Mouse (Mus musculus): ENCODE results near the gene Plb1. TPM values are rescaled to one million over a fixed set of nuclear protein-coding genes. Genes with fewer than 3 reads are reported as not detected.
A peak's percentile ranks its signal among the peaks of the same experiment; 100 is the strongest.

Gene Plb1
- total and polyA plus RNA-seq, 3 experiments: 0.51 to 2.3 (median 0.66) TPM

GRCm38 (mm10) chr5:32213746-32214145 is 18.8 kb upstream of the Plb1 start:
- TF ChIP-seq E2F4 (IDR thresholded peaks at IDR 0.05; ENCODE audit: insufficient replicate concordance, low read depth, low read length) (no peak), RAD21 (IDR thresholded peaks at IDR 0.05; ENCODE audit: low read depth, low read length) (no peak), ELF1 (IDR thresholded peaks at IDR 0.05; ENCODE audit: low read depth, low read length) (no peak), MAX (IDR thresholded peaks at IDR 0.05; ENCODE audit: low read length) (no peak), HCFC1 (IDR thresholded peaks at IDR 0.05; ENCODE audit: low read depth, low read length) (no peak), MAZ (IDR thresholded peaks at IDR 0.05; ENCODE audit: low read depth, low read length) (no peak), PAX5 (IDR thresholded peaks at IDR 0.05; ENCODE audit: low read length) (no peak)

GRCm38 (mm10) chr5:32215510-32215909 is 17.0 kb upstream of the Plb1 start:
- Histone ChIP-seq H3K36me3 (replicated peaks in 1 of 2; ENCODE audit: control insufficient read depth in 1 of 2, insufficient read depth in 1 of 2, low read length in 1 of 2) (no peaks in the 10 kb centered on the region), H3K4me2 (ENCODE audit: insufficient read depth, low read depth, poor library complexity, severe bottlenecking) (no peak overlapping the region), H3K9ac (ENCODE audit: insufficient read depth, low read depth) (no peak overlapping the region), H3K9me3 (replicated peaks; ENCODE audit: low read length) (no peaks in the 10 kb centered on the region), H3K4me3 (replicated peaks in 1 of 3; ENCODE audit: low read depth in 2 of 3, low read length in 2 of 3, poor library complexity in 1 of 3) (no peak overlapping the region), H3K4me1 (ENCODE audit: control insufficient read depth in 1 of 2, insufficient read depth in 2 of 2) (no peaks in the 10 kb centered on the region), H3K27me3 (replicated peaks) (no peaks in the 10 kb centered on the region), H3K79me2 (replicated peaks; ENCODE audit: control insufficient read depth, extremely low read depth, insufficient read depth, poor library complexity, severe bottlenecking) (no peaks in the 10 kb centered on the region), H3K27ac (ENCODE audit: insufficient read depth, low read depth) (no peak overlapping the region)
- DNase-seq (ENCODE audit: extremely low read depth): peak; percentile 71
- dilution Hi-C loops (cut with MboI; ENCODE audit: extremely low pct_ligation_motif_present, extremely low pct_unique_long_range_greater_than_20kb, low sequenced_read_pairs) (no loop called here), in situ Hi-C loops (cut with MboI; ENCODE audit: low pct_ligation_motif_present, low pct_unique_long_range_greater_than_20kb, low sequenced_read_pairs) (no loop called here)
- TF ChIP-seq CTCF (conservative IDR thresholded peaks at IDR 0.05 in 1 of 2, IDR thresholded peaks at IDR 0.05 in 1 of 2; ENCODE audit: low read depth in 2 of 2, low read length in 2 of 2) (peak; percentile 68 to 75), HCFC1 (IDR thresholded peaks at IDR 0.05; ENCODE audit: low read depth, low read length) (no peak), MYC (IDR thresholded peaks at IDR 0.05; ENCODE audit: low read depth, low read length) (peak; percentile 76; the same call in 1 of the 2 replicates), UBTF (IDR thresholded peaks at IDR 0.05; ENCODE audit: low read depth, low read length) (no peak), MAFK (IDR thresholded peaks at IDR 0.05; ENCODE audit: insufficient replicate concordance, low read length) (no peak), MAX (IDR thresholded peaks at IDR 0.05; ENCODE audit: low read length) (peak; percentile 67; the same call in 1 of the 2 replicates), RAD21 (IDR thresholded peaks at IDR 0.05; ENCODE audit: low read depth, low read length) (peak; percentile 73), SMC3 (IDR thresholded peaks at IDR 0.05; ENCODE audit: low read depth, low read length) (peak; percentile 62)

More at GRCm38 (mm10) chr5:32213746-32214145, 18.8 kb upstream of the Plb1 start:
- no peak overlapping the region for H3K4me3 ChIP-seq (replicated peaks in 1 of 3; ENCODE audit: low read depth in 2 of 3, low read length in 2 of 3, poor library complexity in 1 of 3)
- H3K36me3 ChIP-seq (replicated peaks in 1 of 2; ENCODE audit: control insufficient read depth in 1 of 2, insufficient read depth in 1 of 2, low read length in 1 of 2): no peaks in the 10 kb centered on the region
- no peak overlapping the region for H3K27ac ChIP-seq (ENCODE audit: insufficient read depth, low read depth)
- DNase-seq (ENCODE audit: extremely low read depth): no peak
- no peaks in the 10 kb centered on the region for H3K79me2 ChIP-seq (replicated peaks; ENCODE audit: control insufficient read depth, extremely low read depth, insufficient read depth, poor library complexity, severe bottlenecking)
- H3K9ac ChIP-seq (ENCODE audit: insufficient read depth, low read depth): no peak overlapping the region
- peak overlapping the region; percentile 25 for H3K4me2 ChIP-seq (ENCODE audit: insufficient read depth, low read depth, poor library complexity, severe bottlenecking)
- in situ Hi-C loops (cut with MboI; ENCODE audit: low pct_ligation_motif_present, low pct_unique_long_range_greater_than_20kb, low sequenced_read_pairs) (no loop called here), dilution Hi-C loops (cut with MboI; ENCODE audit: extremely low pct_ligation_motif_present, extremely low pct_unique_long_range_greater_than_20kb, low sequenced_read_pairs) (no loop called here)
- no peaks in the 10 kb centered on the region for H3K9me3 ChIP-seq (replicated peaks; ENCODE audit: low read length)
- H3K27me3 ChIP-seq (replicated peaks): no peaks in the 10 kb centered on the region
- H3K4me1 ChIP-seq (ENCODE audit: control insufficient read depth in 1 of 2, insufficient read depth in 2 of 2): no peaks in the 10 kb centered on the region

- dilution Hi-C loops (cut with MboI; ENCODE audit: extremely low pct_ligation_motif_present, extremely low pct_unique_long_range_greater_than_20kb, low sequenced_read_pairs): no loop called here
- Histone ChIP-seq H3K36me3 (replicated peaks in 1 of 2; ENCODE audit: control insufficient read depth in 1 of 2, insufficient read depth in 1 of 2, low read length in 1 of 2) (no peaks in the 10 kb centered on the region), H3K9ac (ENCODE audit: insufficient read depth, low read depth) (no peak overlapping the region), H3K27me3 (replicated peaks) (no peaks in the 10 kb centered on the region), H3K9me3 (replicated peaks; ENCODE audit: low read length) (no peaks in the 10 kb centered on the region), H3K27ac (ENCODE audit: insufficient read depth, low read depth) (no peak overlapping the region), H3K4me2 (ENCODE audit: insufficient read depth, low read depth, poor library complexity, severe bottlenecking) (no peak overlapping the region), H3K4me1 (ENCODE audit: control insufficient read depth in 1 of 2, insufficient read depth in 2 of 2) (no peaks in the 10 kb centered on the region), H3K4me3 (replicated peaks in 1 of 3; ENCODE audit: low read depth in 2 of 3, low read length in 2 of 3, poor library complexity in 1 of 3) (no peak overlapping the region), H3K79me2 (replicated peaks; ENCODE audit: control insufficient read depth, extremely low read depth, insufficient read depth, poor library complexity, severe bottlenecking) (no peaks in the 10 kb centered on the region)
- no peak for TF ChIP-seq MAFK (IDR thresholded peaks at IDR 0.05; ENCODE audit: insufficient replicate concordance, low read length)
- TF ChIP-seq CHD1 (IDR thresholded peaks at IDR 0.05; ENCODE audit: low read depth, low read length): no peak
- TF ChIP-seq JUND (conservative IDR thresholded peaks at IDR 0.05; ENCODE audit: low read depth, low read length): no peak
- TF ChIP-seq MAZ (IDR thresholded peaks at IDR 0.05; ENCODE audit: low read depth, low read length): no peak
- TF ChIP-seq E2F4 (IDR thresholded peaks at IDR 0.05; ENCODE audit: insufficient replicate concordance, low read depth, low read length): no peak
- no peak for TF ChIP-seq PAX5 (IDR thresholded peaks at IDR 0.05; ENCODE audit: low read length)
- TF ChIP-seq SMC3 (IDR thresholded peaks at IDR 0.05; ENCODE audit: low read depth, low read length): no peak
- no peak for TF ChIP-seq TCF12 (IDR thresholded peaks at IDR 0.05; ENCODE audit: low read depth, low read length)
- no peak for TF ChIP-seq GABPA (IDR thresholded peaks at IDR 0.05; ENCODE audit: insufficient replicate concordance, low read depth, low read length)
- no peak for TF ChIP-seq UBTF (IDR thresholded peaks at IDR 0.05; ENCODE audit: low read depth, low read length)
- TF ChIP-seq SIN3A (IDR thresholded peaks at IDR 0.05; ENCODE audit: low read length): no peak
- TF ChIP-seq BHLHE40 (IDR thresholded peaks at IDR 0.05; ENCODE audit: low read depth, low read length): no peak
- TF ChIP-seq NELFE (IDR thresholded peaks at IDR 0.05; ENCODE audit: low read depth, low read length): no peak
- TF ChIP-seq JUN (IDR thresholded peaks at IDR 0.05; ENCODE audit: insufficient read depth, low read depth, low read length): no peak
- no peak for TF ChIP-seq MEF2A (IDR thresholded peaks at IDR 0.05; ENCODE audit: borderline replicate concordance, low read depth, low read length)
- TF ChIP-seq TBP (conservative IDR thresholded peaks at IDR 0.05; ENCODE audit: low read depth, low read length): no peak
- TF ChIP-seq RAD21 (IDR thresholded peaks at IDR 0.05; ENCODE audit: low read depth, low read length): no peak
- in situ Hi-C loops (cut with MboI; ENCODE audit: low pct_ligation_motif_present, low pct_unique_long_range_greater_than_20kb, low sequenced_read_pairs): no loop called here
- no peak for DNase-seq (ENCODE audit: extremely low read depth)
Observed at GRCm38 (mm10) chr5:32216465-32216864, 16.0 kb upstream of the Plb1 start.
